Mouse (Mus musculus) ovary, postnatal 36 days (tissue): ENCODE measurements around the gene Psmc3ip.

ENCODE experiments used
- DNase-seq: peaks from one replicate; pipeline ENCODE4 v3.0.0; 2022; ENCODE audit warnings: low spot score, mixed read lengths

The Psmc3ip gene

DNA sequence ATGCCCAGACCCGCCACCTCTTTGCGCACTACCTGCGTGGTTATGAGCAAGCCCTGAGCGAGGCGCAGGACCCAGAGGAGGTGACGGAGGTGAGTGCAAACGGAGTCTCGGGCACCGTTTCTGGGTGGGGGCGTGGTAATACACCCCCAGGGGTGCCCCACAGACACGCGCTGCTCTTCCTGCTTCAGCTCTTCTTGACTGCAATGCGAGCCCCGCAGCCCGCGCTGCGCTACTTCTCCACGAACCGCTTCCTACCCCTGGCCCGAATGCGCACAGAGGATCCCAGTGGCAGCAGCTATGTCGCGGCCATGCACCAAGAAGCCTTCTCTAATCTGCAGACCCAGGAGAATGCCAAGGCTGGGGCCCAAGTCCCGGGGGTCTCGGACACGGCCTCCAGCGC is 15.5 kb downstream of the Psmc3ip start:
- DNase-seq: no peak

DNA sequence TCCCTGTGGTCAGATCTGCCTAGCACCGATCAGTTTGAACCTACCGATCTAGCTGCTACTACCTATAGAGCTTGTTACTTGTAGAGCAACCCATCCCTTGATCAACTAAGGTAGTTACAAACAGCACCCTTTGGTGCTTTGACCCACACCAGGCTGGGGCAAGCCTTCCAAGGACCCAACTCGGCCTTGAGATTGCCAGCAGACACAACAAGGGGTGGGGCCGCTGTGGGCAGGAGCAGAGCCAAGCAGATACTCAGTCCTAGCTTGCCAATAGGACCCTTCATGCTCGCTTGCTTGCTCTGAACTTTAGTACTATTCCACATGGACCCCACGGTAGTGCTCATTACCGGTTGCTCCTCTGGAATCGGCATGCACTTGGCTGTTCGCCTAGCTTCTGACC is 17.1 kb downstream of the Psmc3ip start, which contains the start of gene Hsd17b1:
Hsd17b1 (plus strand) TSS at position 291 of the 400 bp plus-strand sequence.
- peak; percentile 76 for DNase-seq

DNA sequence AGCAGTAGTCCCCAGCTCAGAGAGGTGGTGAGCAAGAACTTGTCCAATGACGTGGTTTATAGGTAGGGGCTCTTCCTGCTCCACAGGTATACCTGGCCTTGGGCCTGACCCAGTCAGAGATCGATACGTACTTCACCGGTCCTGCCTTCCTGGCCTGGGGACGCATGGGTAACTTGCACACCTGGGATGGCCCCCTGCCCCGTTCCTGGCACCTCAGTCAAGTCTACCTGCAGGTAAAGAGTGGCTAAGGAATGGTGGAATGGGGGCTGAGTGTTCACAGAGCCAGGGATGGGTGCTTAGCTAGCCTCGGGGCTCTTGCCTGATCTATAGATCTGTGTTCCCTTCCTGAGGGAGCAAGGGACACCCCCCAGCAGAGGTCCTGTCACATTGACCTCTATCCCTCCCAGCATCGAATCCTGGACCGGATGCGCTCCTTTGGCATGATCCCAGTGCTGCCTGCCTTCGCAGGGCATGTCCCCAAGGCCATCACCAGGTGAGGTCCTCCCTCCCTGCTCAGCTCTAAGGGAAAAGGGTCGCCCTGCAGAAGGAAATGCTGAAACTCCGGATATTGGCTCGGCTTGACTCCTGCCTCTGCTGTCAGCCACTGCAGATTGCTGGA is 23.3 kb downstream of the Psmc3ip start:
- no peak for DNase-seq

DNA sequence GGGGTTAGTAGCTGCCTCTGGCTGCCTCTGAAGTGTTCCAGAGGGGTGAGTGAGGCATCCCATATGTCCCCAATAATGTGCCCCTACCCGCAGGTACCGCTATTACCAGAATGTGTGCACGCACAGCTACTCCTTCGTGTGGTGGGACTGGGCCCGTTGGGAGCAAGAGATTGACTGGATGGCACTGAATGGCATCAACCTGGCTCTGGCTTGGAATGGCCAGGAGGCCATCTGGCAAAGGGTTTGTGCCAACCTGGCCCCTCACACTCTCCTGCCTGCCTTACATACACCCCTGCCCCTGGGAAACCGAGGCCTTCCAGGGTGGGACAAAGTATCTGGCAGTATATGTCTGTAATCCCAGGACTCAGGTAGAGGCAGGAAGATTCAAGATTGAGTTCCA is 24.2 kb downstream of the Psmc3ip start:
- no peak for DNase-seq

DNA sequence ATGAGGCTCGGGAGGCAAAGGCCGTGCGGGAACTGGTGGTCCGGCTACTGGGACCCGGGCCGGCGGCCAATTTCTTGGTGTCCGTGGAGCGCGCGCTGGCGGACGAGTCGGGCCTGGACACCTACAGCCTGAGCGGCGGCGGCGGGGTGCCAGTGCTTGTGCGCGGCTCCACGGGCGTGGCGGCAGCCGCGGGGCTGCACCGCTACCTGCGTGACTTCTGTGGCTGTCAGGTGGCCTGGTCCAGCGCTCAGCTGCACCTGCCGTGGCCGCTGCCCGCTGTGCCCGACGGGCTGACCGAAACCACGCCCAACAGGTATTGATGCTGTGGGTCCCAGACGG is 25.1 kb downstream of the Psmc3ip start:
- no peak for DNase-seq

DNA sequence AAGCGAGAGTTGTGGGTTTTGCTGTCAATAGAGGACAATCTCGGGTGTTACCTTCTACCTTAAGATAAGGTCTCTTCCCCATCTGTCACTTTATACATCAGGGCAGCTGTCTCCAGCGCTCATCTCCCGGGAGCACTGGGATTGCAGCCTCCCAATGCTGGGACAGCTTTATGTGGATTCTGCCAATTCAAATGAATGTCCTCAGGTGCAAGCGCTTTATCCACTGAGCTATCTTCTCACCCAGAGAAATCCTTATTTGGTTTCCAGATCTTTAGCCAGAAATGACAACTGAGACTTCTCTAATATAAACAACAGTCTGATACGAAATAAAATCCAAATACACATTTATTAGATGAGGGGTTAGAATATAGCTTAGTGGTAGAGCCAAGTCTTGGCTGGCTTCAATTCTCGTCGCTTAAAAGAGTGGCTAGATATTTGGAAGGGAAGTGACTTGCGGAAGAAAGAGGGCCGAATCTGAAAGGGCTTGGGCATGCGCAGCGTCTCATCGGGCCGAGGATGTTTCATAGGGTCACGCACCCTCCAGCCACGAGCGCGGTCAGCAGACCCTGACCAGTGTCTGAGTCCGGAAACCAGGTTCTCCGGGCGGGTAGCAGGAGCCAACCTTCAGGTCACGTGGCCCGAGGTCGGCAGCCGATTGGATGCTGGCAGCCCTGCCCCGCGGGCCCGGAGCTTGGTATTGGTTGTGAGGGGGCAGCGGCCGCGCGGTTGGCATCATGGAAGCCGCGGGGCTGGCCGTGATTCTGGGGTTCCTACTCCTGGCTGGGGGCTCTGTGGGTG is 25.6 kb downstream of the Psmc3ip start, which contains the start of gene Naglu:
Naglu (plus strand) TSS at position 622 of the 798 bp plus-strand sequence.
- DNase-seq: peak; percentile 94

DNA sequence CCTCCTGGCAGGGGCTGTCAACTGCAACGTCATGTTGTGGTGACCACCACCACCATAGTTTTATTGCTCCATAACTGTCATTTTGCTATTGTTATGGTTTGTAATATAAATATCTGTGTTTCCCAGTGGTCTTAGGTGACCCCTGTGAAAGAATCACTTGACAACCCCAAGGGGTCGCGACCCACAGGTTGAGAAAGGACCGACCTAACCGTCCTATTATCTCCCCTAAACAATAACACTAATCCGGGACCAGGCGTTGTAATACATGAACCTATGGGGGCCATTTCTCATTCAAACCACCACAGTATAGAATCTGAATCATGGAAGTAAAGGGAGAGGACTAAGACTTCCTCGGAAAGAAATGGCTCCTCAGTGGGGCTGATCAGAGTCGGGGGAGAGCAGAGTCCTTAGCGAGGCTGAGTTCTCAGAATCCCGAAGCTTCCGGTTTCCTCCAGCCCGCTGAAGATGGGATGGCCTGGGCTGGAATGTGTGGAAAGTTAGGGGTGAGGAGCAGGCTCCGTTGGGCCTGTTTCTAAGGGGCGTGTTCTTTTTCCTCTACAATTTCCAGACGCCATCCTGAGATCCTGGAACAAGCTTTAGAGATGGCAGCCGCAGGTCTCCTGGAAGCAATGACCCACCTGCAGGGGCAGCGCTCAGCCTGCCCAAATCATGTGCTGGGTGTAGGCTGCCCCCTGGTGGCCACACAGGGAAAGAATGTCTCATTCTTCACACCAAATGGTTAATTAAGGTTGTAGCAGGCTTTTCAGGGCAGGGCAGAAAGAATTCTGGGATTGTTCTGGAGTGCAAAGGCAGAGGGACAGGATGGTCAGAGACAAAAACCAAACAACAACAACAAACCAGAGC is 28.5 kb downstream of the Psmc3ip start:
- DNase-seq: peak; percentile 83

DNA sequence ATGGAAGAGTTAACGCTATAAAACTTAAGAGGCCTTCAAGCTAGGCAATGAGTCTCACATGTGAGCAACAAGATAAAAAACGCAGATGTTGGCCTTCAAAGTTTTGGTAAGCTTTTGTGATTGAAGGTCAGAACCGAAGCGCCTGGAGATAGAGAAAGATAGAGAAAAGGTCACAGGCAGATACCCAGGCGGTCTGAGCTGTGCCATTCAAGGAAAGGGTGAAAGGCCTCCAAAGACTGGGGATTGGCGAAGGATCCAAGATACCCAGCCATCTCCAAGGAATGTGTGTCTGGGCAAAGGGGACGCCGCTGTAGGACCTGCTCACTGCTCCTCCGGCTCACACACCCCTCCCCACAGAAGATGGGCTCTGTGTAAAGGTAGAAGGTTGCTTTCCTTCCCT is 30.2 kb downstream of the Psmc3ip start:
- DNase-seq: no peak

DNA sequence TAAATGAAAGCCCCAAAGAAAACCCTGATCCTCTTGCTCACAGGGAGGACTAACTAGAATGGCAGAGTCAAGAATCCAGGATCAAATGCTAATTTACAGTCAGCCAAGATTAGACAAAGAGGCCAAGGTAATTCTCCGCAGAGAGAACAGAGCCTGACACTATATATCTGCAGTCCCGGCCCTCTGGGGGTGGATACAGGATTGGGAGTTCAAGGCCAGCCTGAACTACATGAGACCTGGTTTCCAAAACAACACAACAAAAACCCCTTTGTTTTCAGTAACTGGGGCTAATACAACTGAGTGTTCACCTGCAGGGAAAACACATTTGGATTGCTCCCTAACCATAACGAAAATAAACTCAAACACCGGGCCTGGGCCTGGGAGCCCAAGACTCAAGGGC is 30.8 kb downstream of the Psmc3ip start:
- no peak for DNase-seq

DNA sequence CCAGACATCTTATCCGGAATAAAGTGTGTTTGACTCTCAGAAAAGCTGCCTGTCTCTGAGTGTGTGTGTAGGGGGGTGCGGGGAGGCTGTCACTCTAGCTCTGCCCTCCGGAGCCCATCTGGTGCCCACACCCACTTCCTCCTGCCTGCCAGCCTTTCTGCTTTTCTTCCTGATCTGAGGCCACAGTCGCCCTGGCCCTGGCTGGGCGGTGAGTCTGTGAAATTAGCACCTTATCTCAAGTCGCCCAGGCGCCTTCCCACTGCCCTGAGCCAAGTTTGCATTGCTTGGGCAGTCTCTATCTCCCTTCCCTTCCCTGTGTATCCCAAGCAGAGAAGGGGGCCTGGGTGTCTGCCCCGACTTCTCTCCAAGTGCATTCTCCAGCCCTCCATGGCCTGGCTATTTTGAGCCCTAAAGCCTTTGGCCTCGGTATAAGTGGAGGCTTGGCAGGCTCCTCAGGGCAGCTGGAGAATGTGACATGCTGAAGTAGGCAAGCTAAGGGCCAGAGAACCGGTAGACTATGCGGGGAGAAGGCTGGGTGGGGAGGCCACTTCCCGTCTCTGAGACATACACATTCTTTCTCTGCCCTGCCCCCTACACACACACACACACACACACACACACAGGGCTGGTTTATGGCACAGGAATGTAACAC is 31.4 kb downstream of the Psmc3ip start:
- DNase-seq: peak; percentile 82

DNA sequence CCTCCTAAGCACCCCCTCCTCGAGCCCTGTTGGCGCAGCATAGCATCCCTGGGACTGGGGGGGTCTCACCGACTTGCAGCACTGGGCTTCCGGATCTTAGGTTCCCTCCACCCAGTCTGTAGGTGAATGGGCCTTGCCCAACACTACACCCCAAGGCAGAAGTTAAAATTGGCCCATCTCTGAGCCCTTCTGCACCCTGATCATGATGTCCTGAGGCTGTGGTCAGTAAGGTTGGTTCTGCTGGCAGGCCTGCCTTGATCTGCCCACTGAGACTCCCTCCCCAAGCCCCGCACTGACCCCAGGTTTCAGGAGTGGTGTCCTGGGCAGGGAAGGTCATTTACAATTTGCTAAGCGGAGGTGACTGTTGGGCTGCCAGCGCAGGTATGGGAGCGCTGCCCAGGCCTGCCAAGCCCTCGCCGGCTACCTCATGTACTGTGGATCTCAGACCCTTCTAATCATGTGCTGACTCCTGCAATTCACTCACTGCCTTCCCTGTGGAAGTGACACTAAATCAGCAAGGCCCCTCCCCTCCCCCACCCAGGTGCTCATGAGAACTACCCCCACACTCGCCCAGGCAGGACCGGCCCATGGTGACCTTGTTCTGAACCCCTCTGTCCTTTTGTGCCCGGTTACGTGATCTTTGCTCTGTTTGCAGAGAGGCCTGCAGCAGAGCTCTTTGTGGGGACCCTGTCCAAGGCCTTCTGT is 32.1 kb downstream of the Psmc3ip start:
- DNase-seq: peak; percentile 47

DNA sequence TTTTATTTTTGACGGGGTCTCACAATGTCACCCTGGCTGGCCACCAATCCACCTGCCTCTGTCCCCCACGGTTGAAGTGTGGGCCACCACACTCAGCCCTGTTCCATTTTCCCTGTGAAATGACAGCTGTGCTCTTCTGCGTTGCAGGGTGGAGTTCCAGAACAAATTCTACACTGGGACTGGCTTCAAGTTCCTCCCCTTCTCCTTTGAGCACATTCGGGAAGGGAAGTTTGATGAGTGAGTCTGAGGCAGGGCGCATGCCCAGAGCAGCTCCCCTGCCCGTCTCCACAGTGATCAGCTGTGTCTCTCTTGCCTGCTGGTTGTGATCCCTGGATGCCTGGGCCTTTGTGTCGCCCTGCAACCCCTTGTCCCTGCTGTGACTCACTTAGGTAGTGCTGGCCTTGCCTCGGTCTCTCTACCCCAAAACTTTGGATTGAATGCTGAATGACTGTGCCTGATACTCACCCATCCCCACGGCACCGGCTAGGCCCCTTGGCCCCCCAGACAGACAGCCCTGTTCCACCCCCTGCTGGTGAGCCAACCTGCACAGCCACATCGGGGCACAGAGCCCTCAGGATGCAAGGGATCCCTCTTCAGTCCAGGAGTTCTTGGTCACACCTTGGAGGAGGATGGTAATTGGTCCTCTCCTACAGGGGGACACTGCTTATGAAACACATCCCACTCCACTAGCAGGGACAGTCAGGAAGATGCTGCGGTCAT is 32.9 kb downstream of the Psmc3ip start:
- no peak for DNase-seq

DNA sequence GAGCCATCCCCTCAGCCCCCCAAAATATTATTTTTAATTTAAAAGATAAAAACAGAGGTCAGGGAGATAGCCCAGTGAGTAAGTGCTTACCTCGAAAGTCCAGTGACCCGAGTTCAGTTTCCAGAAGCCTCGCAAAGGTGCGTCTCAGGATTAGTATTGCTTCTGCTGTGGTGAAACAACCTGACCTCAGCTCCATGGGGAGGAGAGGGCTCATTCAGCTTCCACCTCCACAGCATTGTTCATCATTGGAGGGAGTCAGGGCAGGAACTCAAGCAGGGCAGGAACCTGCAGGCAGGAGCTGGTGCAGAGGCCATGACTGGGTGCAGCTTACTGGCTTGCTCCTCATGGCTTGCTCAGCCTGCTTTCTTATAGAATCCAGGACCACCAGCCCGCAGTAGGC is 34.2 kb downstream of the Psmc3ip start:
- DNase-seq: no peak

DNA sequence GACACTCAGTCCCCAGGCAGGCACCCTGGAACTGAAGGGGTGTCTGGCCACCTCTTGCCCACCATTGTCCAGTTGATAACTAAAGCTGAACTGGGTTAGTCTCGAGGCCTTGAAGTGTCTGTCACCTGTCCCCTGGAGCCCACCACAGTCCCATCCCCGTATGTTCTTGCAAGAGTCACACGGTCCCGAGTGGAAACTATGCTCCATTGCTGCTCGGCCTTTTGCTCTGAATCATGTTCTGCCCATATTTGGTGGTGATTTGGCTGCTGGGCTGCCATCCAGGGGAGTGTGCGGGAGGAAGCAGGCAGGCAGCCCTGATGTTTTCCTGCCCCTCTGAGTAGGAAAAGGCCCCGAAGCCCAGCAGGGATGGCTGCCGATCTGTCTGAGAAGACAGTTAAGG is 35.1 kb downstream of the Psmc3ip start:
- DNase-seq: peak; percentile 77

DNA sequence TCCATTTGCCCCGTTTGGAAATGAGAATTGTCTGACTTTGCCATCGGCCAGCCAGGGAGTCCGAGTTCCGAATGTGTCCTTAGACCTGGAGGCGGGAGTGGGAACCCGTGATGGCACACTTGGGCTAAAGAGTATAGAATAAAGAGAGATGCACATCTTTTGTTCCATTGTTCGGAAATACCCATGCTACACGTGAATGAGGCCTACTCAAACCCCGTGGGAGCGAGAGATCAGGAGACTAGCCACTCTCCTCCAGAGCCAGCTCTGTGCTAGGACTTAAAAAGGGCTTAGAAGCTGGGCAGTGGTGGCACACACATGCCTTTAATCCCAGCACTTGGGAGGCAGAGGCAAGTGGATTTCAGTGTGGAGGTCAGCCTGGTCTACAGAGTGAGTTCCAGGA is 35.8 kb downstream of the Psmc3ip start:
- no peak for DNase-seq

DNA sequence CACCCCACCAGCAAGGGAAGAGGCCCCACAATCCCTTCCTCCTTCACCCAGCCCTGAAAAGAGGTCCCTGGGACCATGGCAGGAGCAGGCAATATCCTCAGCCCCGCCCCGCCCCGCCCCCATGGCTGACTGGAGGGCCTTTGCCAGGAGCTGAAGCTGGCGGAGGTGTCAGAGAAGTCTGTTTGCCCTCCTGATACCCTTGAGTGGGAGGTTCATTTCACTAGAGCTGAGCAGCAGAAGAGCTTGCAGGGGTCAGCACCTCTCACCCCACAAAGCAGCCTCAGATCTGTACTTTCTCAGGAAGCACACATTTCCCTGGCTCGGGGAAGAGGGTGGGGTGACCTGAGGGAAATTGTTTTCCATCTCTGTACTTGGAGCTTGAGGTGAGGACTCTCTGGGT is 36.5 kb downstream of the Psmc3ip start:
- no peak for DNase-seq

DNA sequence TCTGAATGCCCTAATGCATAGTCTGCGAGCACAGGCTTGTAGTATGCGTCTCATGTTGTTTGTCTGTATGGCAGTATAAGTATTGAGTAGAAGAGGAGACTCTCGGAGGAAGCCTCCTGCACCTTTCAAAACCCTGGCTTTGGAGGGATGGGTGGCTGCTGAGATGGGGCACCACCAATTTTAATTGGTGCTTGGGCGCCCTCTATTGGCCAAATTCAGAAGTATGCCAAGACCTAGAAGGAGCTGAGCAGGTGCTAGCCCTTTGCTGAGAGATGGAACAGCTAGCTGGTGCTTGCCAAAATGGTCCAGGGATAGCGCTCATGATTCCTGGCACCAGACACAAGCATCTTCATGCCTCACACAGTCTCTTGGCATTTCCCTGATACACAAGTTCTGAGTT is 37.4 kb downstream of the Psmc3ip start:
- peak; percentile 81 for DNase-seq

DNA sequence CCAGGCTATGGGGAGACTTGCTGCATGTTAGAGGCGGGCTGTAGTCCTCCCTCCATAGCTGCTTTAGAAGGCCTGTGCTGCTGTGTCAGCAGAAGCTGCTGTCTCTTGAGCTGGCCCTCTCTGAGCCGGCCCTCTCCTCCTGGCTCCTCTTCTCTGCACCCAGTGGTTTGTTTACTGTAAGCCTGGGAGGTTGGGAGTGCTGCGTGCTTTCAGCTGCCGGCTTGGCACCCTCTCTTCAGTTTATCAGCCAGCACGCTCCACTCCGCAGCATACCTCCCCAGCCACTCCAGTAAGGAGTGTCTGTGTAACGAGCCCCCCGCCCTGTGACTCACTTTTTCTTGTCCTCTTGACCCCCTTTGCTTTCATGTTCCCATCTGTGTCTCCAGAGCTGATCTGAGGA is 38.4 kb downstream of the Psmc3ip start:
- DNase-seq: peak; percentile 68

DNA sequence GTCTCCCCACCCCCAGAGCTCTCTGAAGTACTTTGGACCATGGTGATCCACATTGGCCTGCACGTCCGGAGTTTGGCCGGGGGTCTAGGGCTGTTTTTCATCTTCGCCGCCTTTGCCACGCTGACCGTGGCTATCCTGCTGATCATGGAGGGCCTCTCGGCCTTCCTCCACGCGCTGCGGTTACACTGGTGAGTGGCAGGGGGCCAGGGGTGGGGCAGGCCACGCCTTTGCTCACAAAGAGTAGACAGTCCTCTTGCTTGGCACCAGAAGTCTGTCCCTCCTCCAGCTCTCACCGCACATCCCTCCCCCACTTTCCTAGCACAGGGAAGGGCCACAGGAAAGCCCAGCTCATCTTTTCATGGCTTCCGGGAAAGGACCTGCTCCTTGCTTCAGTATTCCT is 39.8 kb downstream of the Psmc3ip start:
- DNase-seq: no peak

DNA sequence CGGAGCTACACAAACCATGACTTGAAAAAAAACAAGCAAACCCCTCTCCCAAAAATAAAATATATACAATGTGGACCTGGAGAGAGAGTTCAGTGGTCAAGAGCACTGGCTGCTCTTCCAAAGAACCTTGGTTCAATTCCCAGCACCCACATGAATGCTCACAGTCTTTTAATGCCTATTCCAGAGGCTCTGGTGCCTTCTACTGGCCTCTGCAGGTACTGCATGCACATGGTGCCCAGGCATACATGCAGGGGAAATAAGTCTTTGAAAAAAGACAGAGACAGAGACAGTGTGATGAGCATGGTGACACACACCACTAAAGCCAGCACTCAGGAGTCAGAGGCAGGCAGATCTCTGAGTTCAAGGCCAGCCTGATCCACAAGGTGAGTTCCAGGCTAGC is 41.3 kb downstream of the Psmc3ip start:
- DNase-seq: no peak
